Mouse (Mus musculus) thymus, postnatal 0 days (tissue): ENCODE data around the gene Lad1. TPM values are rescaled to one million over a fixed set of nuclear protein-coding genes. Genes with fewer than 3 reads are reported as not detected.

Experiments
- DNase-seq: peaks from one replicate; pipeline ENCODE4 v3.0.0-alpha.2; 2015; ENCODE audit warnings: low spot score
- polyA plus RNA-seq: library from polyadenylated mRNA; unstranded; fragments of >200 nt; fragmentation: Nextera tagmentation; extraction: Ambion mirVana; gene quantifications from 2 replicates; pipeline ENCODE4 v1.2.1, GENCODE M21; 2015

Gene Lad1
- polyA plus RNA-seq, 1 experiment from 2014 or later, result 12.1 TPM

DNA sequence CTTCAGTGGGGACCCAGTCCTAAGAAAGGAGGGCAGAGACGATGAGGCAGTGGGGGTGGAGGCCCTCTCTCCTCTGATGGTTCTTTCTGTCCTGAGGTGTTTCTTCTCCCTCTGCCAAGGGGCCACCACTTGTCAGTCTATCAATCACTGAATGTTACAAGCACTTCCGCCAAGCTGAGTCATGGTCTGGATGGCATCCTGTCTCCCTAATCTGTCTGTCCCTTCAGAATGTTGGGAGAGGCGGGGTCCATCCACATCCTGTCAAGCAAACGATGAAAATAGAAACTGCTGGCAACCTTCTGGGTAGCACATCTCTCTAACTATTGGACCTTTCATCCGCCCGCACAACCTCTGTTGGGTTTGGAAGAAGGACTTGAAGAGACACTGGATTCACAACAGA is 26.1 kb downstream of the Lad1 start:
- no peak for DNase-seq

DNA sequence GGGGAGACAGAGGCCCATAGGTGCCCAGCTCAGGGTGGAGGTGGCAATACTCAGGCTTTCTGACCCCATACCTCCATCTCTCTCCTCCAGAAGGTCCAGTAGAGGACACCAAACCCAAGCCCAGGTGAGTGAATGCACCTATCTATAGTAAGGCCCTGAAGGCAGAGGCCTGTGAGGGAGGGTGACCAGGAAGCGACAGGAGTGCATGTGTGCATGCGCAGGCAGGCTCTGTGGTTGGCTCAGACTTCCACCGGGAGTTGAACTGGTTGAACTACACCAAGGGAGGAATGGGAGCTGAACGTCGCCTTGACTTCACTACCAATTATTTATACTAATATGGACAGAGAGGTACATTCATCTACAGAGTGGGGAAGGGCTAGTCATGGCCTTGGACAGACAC is 28.2 kb downstream of the Lad1 start:
- DNase-seq, result no peak

DNA sequence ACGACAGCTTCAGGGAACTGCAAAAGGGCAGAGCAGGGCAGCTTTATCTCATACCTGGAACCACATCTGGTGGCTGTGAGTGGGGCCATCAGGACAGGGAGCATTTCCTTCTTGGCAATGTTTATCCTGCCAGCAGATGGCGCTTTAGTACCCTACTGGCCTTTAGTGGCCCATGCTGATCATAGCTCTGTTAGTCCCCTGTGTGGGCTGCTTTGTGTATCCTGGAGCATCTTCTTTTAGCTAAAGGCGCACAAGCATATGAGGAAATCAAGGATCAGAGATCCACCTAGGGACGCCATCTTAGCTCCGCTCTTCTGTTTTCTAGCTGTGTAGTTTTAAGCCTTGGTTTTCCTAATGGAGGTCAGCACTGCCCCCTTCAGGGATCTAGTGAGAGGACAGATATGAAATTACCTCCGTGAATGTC is 28.8 kb downstream of the Lad1 start:
- DNase-seq, result peak; percentile 72

- DNase-seq, result no peak
Measured at GRCm38 (mm10) chr1:135847611-135848351, 29.4 kb downstream of the Lad1 start.

- DNase-seq, result peak; percentile 21
Measured at GRCm38 (mm10) chr1:135850722-135851512, 32.5 kb downstream of the Lad1 start.

GRCm38 (mm10) chr1:135852044-135852756 is 33.8 kb downstream of the Lad1 start:
- DNase-seq, result no peak

DNA sequence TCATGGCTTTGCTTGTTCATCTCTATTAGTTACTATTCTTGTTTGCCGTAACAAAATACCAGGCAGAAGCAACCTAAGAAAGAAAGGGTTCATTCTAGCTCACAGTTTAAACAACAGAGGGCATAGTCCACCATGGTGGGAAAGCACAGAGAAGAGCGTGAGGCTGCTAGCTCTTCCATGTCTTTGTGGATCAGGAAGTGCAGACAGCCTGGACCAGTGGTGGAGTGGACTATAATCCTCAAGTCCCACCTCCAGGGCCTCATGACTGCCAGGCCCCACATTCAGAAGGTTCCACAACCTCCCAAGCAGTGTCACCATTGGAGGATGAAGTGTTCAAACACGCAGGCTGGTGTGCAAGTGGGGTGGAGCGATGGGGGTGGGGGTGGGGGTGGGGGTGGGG is 34.8 kb downstream of the Lad1 start:
- no peak for DNase-seq

DNA sequence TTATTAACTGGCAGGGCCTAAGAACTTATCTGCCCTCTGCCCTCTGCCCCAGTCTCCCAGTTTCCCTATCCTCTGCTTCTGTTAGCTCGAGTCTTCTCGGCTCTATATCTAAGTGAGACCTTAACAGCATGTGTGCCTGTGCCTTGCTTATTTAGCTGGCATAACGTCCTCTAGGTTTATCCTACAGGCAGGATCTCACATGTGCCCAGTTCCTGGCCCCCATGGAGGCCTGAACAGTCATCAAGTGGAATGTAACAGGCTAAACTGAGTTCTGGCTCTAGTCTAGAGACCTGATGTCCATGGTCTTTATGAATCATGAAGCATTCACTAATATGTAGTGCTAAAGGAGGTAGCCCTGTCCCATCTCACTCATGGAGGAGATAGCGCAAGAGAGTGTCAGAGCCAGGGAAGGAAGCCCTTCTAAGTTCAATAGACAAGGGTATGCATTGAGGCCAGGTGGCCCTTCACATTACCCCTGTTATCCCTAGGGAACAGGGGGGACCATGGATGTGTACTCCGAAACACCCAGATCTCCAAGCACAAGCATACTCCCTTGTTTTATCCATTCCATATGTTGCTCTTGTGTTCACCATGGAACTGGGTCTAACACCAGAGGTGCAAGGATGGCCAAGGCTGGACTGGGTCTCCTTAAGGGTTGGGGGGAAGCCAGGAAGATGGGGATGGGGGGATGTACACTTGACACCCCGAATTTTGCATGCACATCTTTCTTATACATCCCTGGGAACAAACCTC is 36.4 kb downstream of the Lad1 start:
- DNase-seq, result no peak

DNA sequence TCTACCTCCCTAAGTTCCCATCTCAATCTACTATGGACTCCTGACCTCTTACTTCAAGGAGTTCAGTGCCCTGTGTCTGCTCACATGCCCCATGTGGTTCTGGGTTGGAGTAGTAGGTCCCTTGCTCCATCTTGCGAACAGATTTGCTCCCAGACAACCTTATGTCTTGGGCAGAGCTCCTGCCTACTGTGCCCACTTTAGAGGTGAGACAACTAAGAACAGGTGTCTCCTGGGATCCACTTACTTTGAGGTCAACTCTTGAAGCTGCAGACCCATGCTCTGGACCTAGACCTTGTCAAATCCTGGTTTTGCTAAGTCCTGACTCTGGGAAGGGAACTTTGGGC is 36.9 kb downstream of the Lad1 start:
- no peak for DNase-seq

DNA sequence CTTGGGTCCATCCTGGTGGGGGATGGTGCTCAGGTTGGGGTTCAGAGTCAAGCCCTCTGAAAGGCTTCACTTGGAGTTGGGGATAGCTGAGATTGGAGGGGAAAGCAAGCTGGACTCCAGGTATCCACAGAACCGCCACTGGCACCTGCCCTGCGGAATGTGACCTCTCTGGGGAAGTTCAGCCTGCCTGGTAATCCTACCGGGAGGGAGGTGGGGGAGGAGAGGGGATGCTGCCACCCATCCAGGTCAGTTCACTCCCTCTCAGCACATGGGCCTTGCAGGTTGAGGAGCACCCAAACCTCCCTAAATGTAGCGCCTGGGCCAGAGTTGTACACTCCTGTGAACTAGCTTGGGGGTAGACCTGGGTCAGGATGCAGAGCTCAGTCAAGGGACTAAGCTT is 37.7 kb downstream of the Lad1 start:
- no peak for DNase-seq

GRCm38 (mm10) chr1:135857137-135857775 is 38.9 kb downstream of the Lad1 start:
- no peak for DNase-seq

GRCm38 (mm10) chr1:135858533-135858932 is 40.1 kb downstream of the Lad1 start:
- DNase-seq, result no peak

DNA sequence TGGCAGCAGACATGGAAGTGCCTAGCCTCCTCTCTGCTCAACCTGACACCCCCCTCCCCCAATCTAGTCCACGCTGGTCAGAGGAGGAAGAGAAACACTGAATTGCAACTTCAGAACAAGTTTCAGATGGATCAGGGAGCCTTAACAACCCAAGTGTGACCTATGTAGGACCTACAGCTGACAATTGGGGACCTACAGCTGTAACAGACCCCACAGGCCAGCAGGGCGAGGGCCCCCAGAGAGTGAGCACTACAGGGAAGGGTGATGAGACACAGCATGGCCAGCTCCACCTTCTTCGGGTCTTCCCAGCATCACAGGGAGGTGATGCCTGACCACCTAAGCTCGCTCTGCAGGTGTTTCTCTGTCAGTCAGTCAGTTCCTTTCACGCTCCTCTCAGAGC is 42.7 kb downstream of the Lad1 start:
- DNase-seq, result no peak

GRCm38 (mm10) chr1:135861980-135862552 is 43.7 kb downstream of the Lad1 start:
- no peak for DNase-seq

- no peak for DNase-seq
Measured at GRCm38 (mm10) chr1:135862561-135862960, 44.2 kb downstream of the Lad1 start.

DNA sequence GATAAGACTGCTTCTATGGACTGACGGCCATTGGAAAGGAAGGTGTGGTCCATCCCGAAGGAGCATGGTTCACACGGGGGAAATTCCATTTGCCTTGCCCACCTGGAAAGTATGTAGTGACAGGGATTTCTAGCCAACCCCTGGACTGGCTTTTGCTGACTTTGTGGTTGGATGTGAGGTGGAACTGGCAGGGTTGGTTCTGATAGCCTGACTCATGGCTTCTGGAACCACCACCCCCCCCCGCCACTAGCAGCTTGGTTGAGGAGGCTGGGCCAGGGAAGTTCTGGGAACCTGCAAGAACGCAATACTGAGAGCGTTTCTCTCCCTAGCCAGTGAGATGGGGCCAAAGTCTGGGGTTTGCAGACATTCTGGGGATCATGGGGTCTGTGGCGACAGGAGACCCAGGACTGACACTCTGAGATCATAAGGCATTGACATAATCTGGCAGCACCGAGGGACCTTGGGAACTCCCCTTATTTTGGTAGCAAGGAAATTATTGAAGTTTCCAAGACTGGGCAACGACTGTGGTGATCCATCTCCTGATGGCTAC is 45.5 kb downstream of the Lad1 start:
- DNase-seq, result no peak

DNA sequence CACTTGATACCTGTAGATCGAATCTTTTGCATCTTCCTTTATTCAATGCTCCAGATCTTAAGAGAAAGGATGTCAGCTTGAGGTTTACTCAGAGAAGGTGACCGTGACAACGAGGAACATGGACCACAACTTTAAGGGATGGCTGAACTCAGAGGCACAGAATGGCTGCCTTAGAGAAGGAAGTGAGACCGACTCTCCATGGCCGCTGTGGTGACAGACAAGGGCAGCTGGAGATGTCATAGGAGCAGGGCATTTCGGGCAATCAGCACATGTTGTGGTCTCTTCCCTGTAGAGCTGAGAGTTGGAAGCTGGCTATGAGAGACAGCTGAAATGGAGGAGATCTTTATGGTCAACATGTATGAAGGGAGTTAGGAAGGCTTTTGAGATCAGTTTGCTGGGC is 46.4 kb downstream of the Lad1 start:
- DNase-seq, result no peak

- peak; percentile 57 for DNase-seq
Measured at GRCm38 (mm10) chr1:135865518-135866194, 47.3 kb downstream of the Lad1 start.

GRCm38 (mm10) chr1:135868570-135868969 is 50.2 kb downstream of the Lad1 start:
- no peak for DNase-seq

GRCm38 (mm10) chr1:135872991-135873390 is 54.6 kb downstream of the Lad1 start:
- no peak for DNase-seq
